Comparison of ENCODE assay signal across 16 mouse cellular contexts in the genomic region with DNA sequence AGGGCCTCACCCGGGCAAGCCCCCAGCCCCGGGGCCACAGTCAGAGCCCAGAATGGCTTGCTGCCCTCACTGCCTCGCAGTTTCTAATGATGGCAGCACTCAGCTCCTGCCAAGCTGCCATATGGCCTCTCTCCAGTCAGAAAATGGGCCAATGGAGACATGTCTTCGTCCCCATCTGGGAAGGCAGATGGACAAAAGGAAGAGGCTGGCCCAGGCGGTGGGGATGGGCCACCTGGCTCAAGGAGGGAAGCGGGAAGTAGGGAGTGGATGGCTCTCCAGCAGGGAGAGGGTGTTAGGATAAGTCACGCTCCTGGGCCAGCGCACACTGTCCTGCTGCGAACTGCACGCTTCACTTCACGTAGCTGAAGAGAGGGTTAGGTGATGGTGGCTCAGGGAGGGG.
DNase-seq lines count a peak whose midpoint lies in the region; ATAC-seq and TF ChIP-seq lines count a peak whose summit lies in the region.
"Had no signal": no experiment of that assay in that cellular context is flagged by ENCODE, and none has a peak within 500 bp of the region (broad histone marks: within the 10 kb centered on the region; RNA-seq: fewer than 3 reads in every experiment).

No protein-coding gene starts in this region.

- 55% methylated on average over 11 of the region's 11 CpGs for WGBS in hindbrain, embryonic 14.5 days
- 72% methylated on average over 11 of the region's 11 CpGs for WGBS in hindbrain, embryonic 10.5 days

- no peak overlapping the region for H3K27ac ChIP-seq in hindbrain, embryonic 14.5 days
- H3K27ac ChIP-seq in hindbrain, embryonic 10.5 days = no peak overlapping the region

- TF ChIP-seq CTCF in brain, embryonic 14.5 days (IDR thresholded peaks at IDR 0.05; ENCODE audit: borderline replicate concordance, extremely low read depth, insufficient read depth, insufficient read length) = no peak

- peak; percentile 33 for DNase-seq in hindbrain, embryonic 14.5 days (ENCODE audit: low spot score)
- DNase-seq in hindbrain, embryonic 10.5 days (ENCODE audit: low spot score) = no peak
- peak; percentile 72 for DNase-seq in brain, embryonic 14.5 days (ENCODE audit: low read depth)
- DNase-seq in cerebellum, adult 11-12 months = peak; percentile 99
- DNase-seq in cerebellum, postnatal 25 days = peak; percentile 96 to 97
- DNase-seq in yolk sac, embryonic 10.5 days (ENCODE audit: low spot score) = no peak
- DNase-seq: heart, postnatal 14 days; kidney, adult 9 months; kidney, postnatal 36 days; liver; liver, postnatal 0 days; lung, postnatal 14 days had no signal

- H3K4me2 ChIP-seq in hindbrain, embryonic 14.5 days (replicated peaks) = no peak overlapping the region
- H3K4me2 ChIP-seq: heart, embryonic 11.5 days had no signal

- ATAC-seq in hindbrain, embryonic 14.5 days (ENCODE audit: low FRiP score) = no peak
- ATAC-seq in inflammation-experienced regulatory T-cells, adult 6 months = no peak
- ATAC-seq: liver, postnatal 0 days; Patski had no signal

- H3K9ac ChIP-seq in hindbrain, embryonic 14.5 days = no peak overlapping the region
- H3K9ac ChIP-seq: liver, postnatal 0 days had no signal

- H3K4me1 ChIP-seq in hindbrain, embryonic 14.5 days (replicated peaks; ENCODE audit: control insufficient read depth, insufficient read depth, low read length) = no peaks in the 10 kb centered on the region
- H3K4me1 ChIP-seq in hindbrain, embryonic 10.5 days (replicated peaks) = 0 out of 2 replicates have a peak, but pooled peaks cover 10% of the 10 kb centered on the region

- no peaks in the 10 kb centered on the region for H3K36me3 ChIP-seq in hindbrain, embryonic 14.5 days (replicated peaks; ENCODE audit: control insufficient read depth, insufficient read depth)
- no peaks in the 10 kb centered on the region for H3K36me3 ChIP-seq in hindbrain, embryonic 10.5 days

- H3K4me3 ChIP-seq in hindbrain, embryonic 14.5 days (replicated peaks; ENCODE audit: low read length) = no peak overlapping the region
- H3K4me3 ChIP-seq in hindbrain, embryonic 10.5 days = no peak overlapping the region
- H3K4me3 ChIP-seq: erythroblast, embryonic 14.5 days had no signal

- H3K27me3 ChIP-seq in hindbrain, embryonic 14.5 days (ENCODE audit: control insufficient read depth, insufficient read depth, low read length) = no peaks in the 10 kb centered on the region
- H3K27me3 ChIP-seq in hindbrain, embryonic 10.5 days (ENCODE audit: insufficient read depth, poor library complexity, severe bottlenecking) = peaks cover 5% of the 10 kb centered on the region; the same call in 1 of the 2 replicates

- TF ChIP-seq POLR2A in brain, embryonic 14.5 days (IDR thresholded peaks at IDR 0.05; ENCODE audit: borderline replicate concordance, extremely low read depth, insufficient read depth, insufficient read length, poor library complexity, severe bottlenecking) = no peak

- no peaks in the 10 kb centered on the region for H3K9me3 ChIP-seq in hindbrain, embryonic 14.5 days (ENCODE audit: control insufficient read depth, low read length)
- H3K9me3 ChIP-seq in hindbrain, embryonic 10.5 days = no peaks in the 10 kb centered on the region

Comparison
In these comparisons a context has a peak if more than half of its experiments do, and no peak if none do; other contexts are left out.
1. DNase-seq: peak in hindbrain, embryonic 14.5 days (single experiment), brain, embryonic 14.5 days (single experiment), cerebellum, adult 11-12 months (single experiment) and cerebellum, postnatal 25 days (2 of 2); none in hindbrain, embryonic 10.5 days (single experiment) and yolk sac, embryonic 10.5 days (single experiment).